Mouse (Mus musculus) heart, embryonic 11.5 days (tissue): ENCODE measurements around the gene Fam114a1. TPM values are rescaled to one million over a fixed set of nuclear protein-coding genes. Genes with fewer than 3 reads are reported as not detected.

Source experiments
- ATAC-seq: fragments of 200-750 bp; cut with Nextera tagmentation; replicated peaks from 2 replicates; pipeline ENCODE4 v1.8.0; 2017; ENCODE audit warnings: moderate library complexity; ENCODE audit not compliant: insufficient number of reproducible peaks, low FRiP score, low TSS enrichment
- H3K27ac ChIP-seq: fragments of 300-500 bp; sonication (generic); 2 replicates; pipeline ENCODE4 v1.5.1; 2014; ENCODE audit warnings: mild to moderate bottlenecking, low read depth, low read length
- H3K27me3 ChIP-seq: fragments of 300-500 bp; sonication (generic); 2 replicates; pipeline ENCODE4 v1.6.1; 2014; ENCODE audit warnings: mild to moderate bottlenecking, low read length, mixed read lengths; ENCODE audit not compliant: control insufficient read depth, insufficient read depth
- H3K36me3 ChIP-seq: fragments of 300-500 bp; sonication (generic); 2 replicates; pipeline ENCODE4 v1.6.1; 2014; ENCODE audit warnings: mild to moderate bottlenecking, low read length, moderate library complexity, mixed read lengths; ENCODE audit not compliant: control insufficient read depth, insufficient read depth
- H3K4me1 ChIP-seq: fragments of 300-500 bp; sonication (generic); 2 replicates; pipeline ENCODE4 v1.6.1; 2014; ENCODE audit warnings: low read length; ENCODE audit not compliant: control insufficient read depth, insufficient read depth
- H3K4me2 ChIP-seq: fragments of 300-500 bp; sonication (generic); 2 replicates; pipeline ENCODE4 v1.6.1; 2014; ENCODE audit warnings: mild to moderate bottlenecking, moderate library complexity
- H3K4me3 ChIP-seq: fragments of 300-500 bp; sonication (generic); 2 replicates; pipeline ENCODE4 v1.5.1; 2014; ENCODE audit warnings: low read depth, low read length
- H3K9ac ChIP-seq: fragments of 300-500 bp; sonication (generic); 2 replicates; pipeline ENCODE4 v1.6.1; 2014; ENCODE audit warnings: mild to moderate bottlenecking, low read depth, low read length, moderate library complexity
- H3K9me3 ChIP-seq: fragments of 300-500 bp; sonication (generic); replicated peaks from 2 replicates; pipeline ENCODE4 v1.6.1; 2016; ENCODE audit warnings: low read length; ENCODE audit not compliant: control insufficient read depth
- WGBS: fragments of 180-500 bp; shearing (Covaris S2); extraction: QIAGEN DNeasy Blood & Tissue Kit; methylation state at CpG from one replicate; pipeline ENCODE4 v1.1.7; 2014; ENCODE audit not compliant: insufficient replicate concordance; 5-methylcytosine and 5-hydroxymethylcytosine counted together
- polyA plus RNA-seq: library from polyadenylated mRNA; unstranded; fragments of >200 nt; fragmentation: Nextera tagmentation; extraction: Ambion mirVana; gene quantifications from 2 replicates; pipeline ENCODE4 v1.2.1, GENCODE M21; 2014

Gene Fam114a1
- polyA plus RNA-seq, 1 experiment from 2014 or later, result 36.4 TPM

DNA sequence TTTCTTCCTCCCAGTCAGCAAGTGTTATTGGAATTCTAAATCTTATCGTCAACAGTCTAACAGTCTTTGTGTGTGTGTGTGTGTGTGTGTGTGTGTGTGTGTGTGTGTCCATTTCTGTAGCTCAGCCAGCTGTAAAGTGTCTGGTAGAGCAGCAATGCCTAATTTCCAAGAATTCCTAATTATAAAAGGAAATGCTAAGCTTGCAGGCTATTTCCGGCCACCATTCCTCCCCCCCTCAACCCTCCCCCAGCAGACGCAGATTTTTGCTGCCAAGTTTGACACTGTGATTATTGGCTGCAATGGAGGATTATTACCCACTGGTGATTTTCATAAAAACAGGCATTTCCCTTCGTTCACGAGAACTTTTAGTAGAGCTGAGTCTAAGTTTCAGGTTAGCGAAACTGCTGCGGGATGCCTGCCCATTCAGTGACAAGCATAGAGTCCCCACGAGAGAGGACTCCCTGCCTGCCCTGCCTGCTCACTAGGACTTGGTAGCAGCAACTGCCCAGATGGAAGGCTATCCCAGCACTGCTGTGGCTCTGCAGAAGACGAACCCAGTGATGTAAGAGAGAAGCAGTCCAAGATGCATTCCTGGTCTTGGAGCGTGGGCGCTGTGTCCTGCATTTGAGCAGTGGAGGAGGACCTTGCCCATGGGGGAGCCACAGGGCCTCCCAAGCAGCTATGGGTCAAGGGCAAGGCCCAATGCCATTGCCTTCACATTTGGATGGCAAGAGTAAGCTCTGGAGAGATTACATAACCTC lies 69.1 kb downstream of the Fam114a1 start:
- no peak overlapping the region for H3K4me3 ChIP-seq
- 0 out of 2 replicates have a peak overlapping the region, but pooled peaks have one; percentile 3 for H3K27ac ChIP-seq
- 79% methylated on average over 11 of the region's 11 CpGs for WGBS
- H3K36me3 ChIP-seq, result no peaks in the 10 kb centered on the region
- no peak overlapping the region for H3K9ac ChIP-seq
- H3K27me3 ChIP-seq, result no peaks in the 10 kb centered on the region
- no peak overlapping the region for H3K4me2 ChIP-seq
- ATAC-seq, result no peak
- H3K9me3 ChIP-seq, result no peaks in the 10 kb centered on the region
- no peaks in the 10 kb centered on the region for H3K4me1 ChIP-seq

GRCm38 (mm10) chr5:65040463-65040862 lies 70.6 kb downstream of the Fam114a1 start:
- H3K9me3 ChIP-seq, result no peaks in the 10 kb centered on the region
- ATAC-seq, result no peak
- H3K27me3 ChIP-seq, result no peaks in the 10 kb centered on the region
- H3K4me1 ChIP-seq, result no peaks in the 10 kb centered on the region
- WGBS, result 66% methylated on average over 5 of the region's 5 CpGs
- H3K9ac ChIP-seq, result no peak overlapping the region
- H3K4me3 ChIP-seq, result no peak overlapping the region
- no peaks in the 10 kb centered on the region for H3K36me3 ChIP-seq
- no peak overlapping the region for H3K27ac ChIP-seq
- no peak overlapping the region for H3K4me2 ChIP-seq

DNA sequence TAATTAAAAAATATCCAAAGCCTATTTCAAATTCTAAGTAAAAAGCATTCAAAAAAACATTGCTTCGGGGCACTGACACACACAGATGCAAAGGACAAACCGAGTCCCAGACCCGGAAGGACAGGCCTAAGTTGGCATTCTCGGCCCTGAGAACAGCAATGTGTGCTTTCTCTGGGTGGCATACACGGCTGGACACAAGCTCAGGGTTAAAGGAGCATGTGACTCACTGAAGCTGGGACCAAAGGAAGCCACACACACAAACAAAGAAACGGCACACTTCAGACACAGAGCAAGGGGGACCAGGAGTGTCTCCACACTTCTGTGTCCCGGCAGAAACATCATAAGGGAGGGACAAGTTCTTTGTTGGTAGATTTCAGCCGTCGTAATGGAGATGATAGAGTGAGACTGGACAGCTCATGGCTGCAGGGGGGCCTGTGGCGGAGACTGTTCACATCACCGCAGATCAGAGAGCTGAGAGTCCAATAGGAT lies 73.6 kb downstream of the Fam114a1 start:
- H3K4me3 ChIP-seq, result no peak overlapping the region
- no peaks in the 10 kb centered on the region for H3K36me3 ChIP-seq
- H3K4me1 ChIP-seq, result no peaks in the 10 kb centered on the region
- no peak overlapping the region for H3K9ac ChIP-seq
- H3K9me3 ChIP-seq, result no peaks in the 10 kb centered on the region
- H3K27me3 ChIP-seq, result no peaks in the 10 kb centered on the region
- ATAC-seq, result no peak
- no peak overlapping the region for H3K4me2 ChIP-seq
- no peak overlapping the region for H3K27ac ChIP-seq
- WGBS, result 73% methylated on average over 11 of the region's 11 CpGs

- no peaks in the 10 kb centered on the region for H3K36me3 ChIP-seq
- H3K27ac ChIP-seq, result no peak overlapping the region
- H3K27me3 ChIP-seq, result no peaks in the 10 kb centered on the region
- no peak overlapping the region for H3K4me3 ChIP-seq
- no peak overlapping the region for H3K9ac ChIP-seq
- no peak for ATAC-seq
- no peaks in the 10 kb centered on the region for H3K9me3 ChIP-seq
- no peak overlapping the region for H3K4me2 ChIP-seq
- H3K4me1 ChIP-seq, result no peaks in the 10 kb centered on the region
- 76% methylated on average over 6 of the region's 6 CpGs for WGBS
Observed at GRCm38 (mm10) chr5:65045642-65046370, 75.9 kb downstream of the Fam114a1 start.

DNA sequence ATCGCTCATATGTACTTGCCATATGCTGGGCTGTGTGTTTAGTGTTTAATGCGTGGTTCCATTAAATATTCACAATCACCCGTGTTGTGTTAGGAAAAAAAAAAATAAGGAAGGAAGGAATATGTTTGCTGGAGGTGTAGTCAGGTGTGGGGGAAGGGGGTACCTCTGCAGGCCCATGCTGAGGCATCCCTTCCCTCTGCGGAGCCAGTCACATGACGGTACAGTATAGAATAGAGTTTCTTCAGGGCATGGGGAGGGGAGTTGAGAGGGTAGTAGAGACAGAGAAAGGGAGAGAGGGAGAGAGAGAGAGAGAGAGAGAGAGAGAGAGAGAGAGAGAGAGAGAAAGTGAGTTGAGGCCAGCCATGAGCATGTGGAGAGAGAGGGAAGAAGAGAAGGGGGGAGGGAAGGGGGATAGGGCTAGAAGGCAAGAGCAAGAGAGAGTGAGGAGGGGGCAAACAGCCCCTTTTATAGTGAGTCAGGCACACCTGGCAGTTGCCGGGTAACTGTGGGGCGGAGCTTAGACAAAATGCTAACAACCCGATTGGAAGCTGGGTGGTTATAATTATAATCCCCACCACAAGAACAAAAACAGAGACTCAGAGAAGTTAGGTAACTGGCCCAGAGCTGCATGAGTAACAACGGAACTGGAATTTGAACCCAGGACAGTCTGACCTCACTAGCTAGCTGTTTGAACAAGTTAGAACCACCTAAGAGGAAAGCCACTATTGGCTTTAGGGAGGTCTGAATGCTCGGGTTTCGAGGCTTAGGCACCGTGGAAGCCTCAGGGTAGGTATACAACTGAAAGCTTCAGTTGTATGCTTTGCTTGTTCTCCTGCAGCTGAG lies 76.8 kb downstream of the Fam114a1 start:
- 66% methylated on average over 12 of the region's 12 CpGs for WGBS
- Histone ChIP-seq H3K4me3 (no peak overlapping the region), H3K4me1 (no peaks in the 10 kb centered on the region), H3K36me3 (no peaks in the 10 kb centered on the region), H3K9ac (no peak overlapping the region), H3K27ac (no peak overlapping the region), H3K4me2 (no peak overlapping the region), H3K27me3 (no peaks in the 10 kb centered on the region), H3K9me3 (no peaks in the 10 kb centered on the region)
- ATAC-seq, result no peak

DNA sequence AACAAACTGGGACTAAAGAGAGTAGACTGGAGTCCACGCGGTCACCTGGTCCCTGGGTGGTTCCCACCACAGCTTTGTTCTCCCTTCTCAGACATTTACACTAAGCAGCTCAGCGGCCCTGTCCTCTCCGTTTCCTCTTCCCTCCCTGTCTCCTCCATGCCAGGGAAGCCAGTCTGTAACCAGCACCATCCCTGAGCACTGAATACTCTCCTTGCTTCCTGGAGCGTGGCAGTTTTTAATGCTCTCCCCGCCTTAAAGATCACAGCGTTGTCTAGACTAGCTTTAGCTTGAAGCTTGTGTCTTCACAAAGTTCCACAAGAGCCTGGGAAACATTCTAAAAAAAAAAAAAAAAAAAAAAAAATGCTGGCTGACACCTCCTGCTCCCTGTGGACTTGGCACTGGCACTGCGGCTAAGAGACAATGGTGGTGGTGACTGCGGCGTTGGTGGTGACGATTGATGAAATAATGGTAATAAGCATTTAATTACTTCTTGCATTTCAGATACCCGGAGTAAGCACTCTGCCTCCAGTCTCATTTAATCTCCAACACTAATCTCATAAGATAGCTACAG lies 77.5 kb downstream of the Fam114a1 start:
- H3K27me3 ChIP-seq, result no peaks in the 10 kb centered on the region
- H3K9ac ChIP-seq, result no peak overlapping the region
- ATAC-seq, result no peak
- H3K4me1 ChIP-seq, result no peaks in the 10 kb centered on the region
- H3K4me3 ChIP-seq, result no peak overlapping the region
- WGBS, result 62% methylated on average over 12 of the region's 12 CpGs
- no peak overlapping the region for H3K4me2 ChIP-seq
- H3K36me3 ChIP-seq, result no peaks in the 10 kb centered on the region
- H3K27ac ChIP-seq, result no peak overlapping the region
- H3K9me3 ChIP-seq, result no peaks in the 10 kb centered on the region

DNA sequence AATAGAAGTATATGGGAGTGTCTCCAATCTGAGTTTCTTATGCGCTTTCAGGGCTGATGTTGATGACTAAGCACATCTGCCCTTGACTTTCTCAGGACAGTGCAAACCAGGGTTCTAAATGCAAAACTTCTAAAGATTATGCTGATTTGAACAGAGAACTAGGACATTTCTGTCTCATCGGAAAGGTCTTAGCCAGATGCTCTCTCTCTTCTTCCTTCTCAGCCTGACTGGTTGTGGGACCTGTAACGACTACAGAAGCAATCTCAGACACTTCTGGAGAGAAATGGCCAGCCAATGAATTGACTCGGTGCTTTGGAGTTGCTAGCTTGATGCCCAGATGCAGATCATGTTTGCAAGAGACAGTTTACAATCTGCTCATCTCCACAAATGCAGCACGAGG lies 80.0 kb downstream of the Fam114a1 start:
- H3K9ac ChIP-seq, result no peak overlapping the region
- WGBS, result 76% methylated on average over 5 of the region's 5 CpGs
- H3K4me2 ChIP-seq, result no peak overlapping the region

GRCm38 (mm10) chr5:65051513-65051912 lies 81.6 kb downstream of the Fam114a1 start:
- Histone ChIP-seq H3K9me3 (no peaks in the 10 kb centered on the region), H3K36me3 (no peaks in the 10 kb centered on the region), H3K4me1 (no peaks in the 10 kb centered on the region), H3K4me2 (no peak overlapping the region), H3K4me3 (no peak overlapping the region), H3K9ac (no peak overlapping the region), H3K27ac (no peak overlapping the region), H3K27me3 (no peaks in the 10 kb centered on the region)
- WGBS, result 84% methylated on average over 3 of the region's 3 CpGs
- no peak for ATAC-seq

More for the DNA sequence above, 80.0 kb downstream of the Fam114a1 start:
- Histone ChIP-seq H3K27ac (no peak overlapping the region), H3K9me3 (no peaks in the 10 kb centered on the region), H3K36me3 (no peaks in the 10 kb centered on the region), H3K4me3 (no peak overlapping the region), H3K4me1 (no peaks in the 10 kb centered on the region), H3K27me3 (no peaks in the 10 kb centered on the region)
- ATAC-seq, result no peak
